Mouse (Mus musculus) B cell, adult 67 days (primary cell): Measurements from ENCODE around the gene Babam1. TPM values are rescaled to one million over a fixed set of nuclear protein-coding genes. Genes with fewer than 3 reads are reported as not detected.

ENCODE experiments used
- total RNA-seq, 2 experiments: library from RNA; stranded (reverse); gene quantifications; 4 replicates each; pipeline ENCODE4 v1.2.4; 2023

Gene Babam1
- total RNA-seq, result 100 to 1,000 TPM in 1 of 2 experiments, 10 to 100 TPM in 1; 84.4 to 121 TPM

DNA sequence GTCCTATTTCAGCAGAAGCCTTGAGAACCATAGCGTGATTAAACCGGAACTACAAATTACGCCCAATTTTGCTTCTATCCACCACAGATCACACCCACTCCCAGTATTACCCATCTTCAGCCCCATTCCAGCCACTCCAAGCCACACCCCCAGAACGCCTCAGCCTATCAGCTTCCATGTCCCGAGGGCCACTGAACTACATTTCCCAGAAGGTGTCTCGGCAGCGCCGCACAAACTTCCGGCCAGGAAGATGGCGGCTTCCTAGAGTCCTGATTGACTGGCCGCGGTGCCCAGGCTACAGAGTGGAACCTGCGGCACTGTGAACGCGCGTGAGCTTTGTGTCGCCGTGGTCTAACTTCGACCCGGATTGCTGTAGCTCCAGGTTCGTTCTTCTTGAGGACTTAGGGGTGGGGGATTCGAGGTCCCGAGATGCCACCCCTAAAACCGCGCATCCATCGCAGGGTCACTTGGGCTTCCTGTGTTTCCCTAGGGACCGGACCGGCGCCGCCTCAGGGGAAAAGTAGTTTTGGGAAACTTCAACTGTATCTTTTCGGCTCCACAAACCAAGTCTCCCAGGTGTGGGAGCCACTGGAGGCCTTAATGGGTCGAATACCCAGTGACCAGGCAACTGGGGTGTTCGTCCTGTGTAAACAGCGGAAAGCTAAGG, at the start of gene Babam1:
TSS of gene Babam1 (plus strand) at position 223 of the 667 bp plus-strand sequence.

GRCm38 (mm10) chr8:71366771-71367528, 29.7 kb upstream of the Babam1 start, which contains the start of gene Use1:
Use1 (plus strand) TSS chr8:71366848.

GRCm38 (mm10) chr8:71371236-71371848, 25.3 kb upstream of the Babam1 start, which contains the start of gene Ocel1:
Ocel1 (plus strand) TSS chr8:71371298.

DNA sequence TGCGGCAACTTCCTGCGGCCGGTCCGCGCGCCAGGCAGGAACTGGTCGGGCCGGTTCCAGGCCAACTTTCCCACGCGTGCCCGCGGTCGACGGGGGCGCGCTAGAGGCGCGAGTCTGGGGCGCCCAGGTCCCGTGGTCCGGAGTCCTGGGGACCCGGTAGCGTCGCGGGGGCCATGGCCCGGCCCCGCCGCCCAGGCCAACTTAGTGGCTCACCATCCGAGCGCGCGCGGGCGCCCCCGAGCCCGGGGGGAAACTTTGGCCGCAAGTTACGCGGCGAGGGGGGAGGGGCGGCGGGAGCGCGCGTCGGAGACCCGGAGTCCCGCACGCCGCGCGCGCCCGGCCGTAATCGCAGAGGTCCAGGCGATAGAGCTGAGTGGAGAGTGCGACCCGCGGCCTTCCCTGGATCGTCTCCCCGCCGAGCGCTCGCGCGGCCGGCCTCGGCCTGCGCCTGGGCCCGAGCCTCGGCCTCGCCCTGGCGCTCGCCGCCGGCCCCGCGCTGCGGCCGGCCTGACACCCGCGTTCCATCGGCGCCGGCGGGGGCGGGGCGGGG, 15.2 kb upstream of the Babam1 start, which contains the start of gene Nr2f6:
TSS of gene Nr2f6 (minus strand) at position 540 of the 550 bp plus-strand sequence.

GRCm38 (mm10) chr8:71395629-71396028, 1.0 kb upstream of the Babam1 start, which contains the start of gene Ushbp1:
Ushbp1 (minus strand) TSS chr8:71395802.

DNA sequence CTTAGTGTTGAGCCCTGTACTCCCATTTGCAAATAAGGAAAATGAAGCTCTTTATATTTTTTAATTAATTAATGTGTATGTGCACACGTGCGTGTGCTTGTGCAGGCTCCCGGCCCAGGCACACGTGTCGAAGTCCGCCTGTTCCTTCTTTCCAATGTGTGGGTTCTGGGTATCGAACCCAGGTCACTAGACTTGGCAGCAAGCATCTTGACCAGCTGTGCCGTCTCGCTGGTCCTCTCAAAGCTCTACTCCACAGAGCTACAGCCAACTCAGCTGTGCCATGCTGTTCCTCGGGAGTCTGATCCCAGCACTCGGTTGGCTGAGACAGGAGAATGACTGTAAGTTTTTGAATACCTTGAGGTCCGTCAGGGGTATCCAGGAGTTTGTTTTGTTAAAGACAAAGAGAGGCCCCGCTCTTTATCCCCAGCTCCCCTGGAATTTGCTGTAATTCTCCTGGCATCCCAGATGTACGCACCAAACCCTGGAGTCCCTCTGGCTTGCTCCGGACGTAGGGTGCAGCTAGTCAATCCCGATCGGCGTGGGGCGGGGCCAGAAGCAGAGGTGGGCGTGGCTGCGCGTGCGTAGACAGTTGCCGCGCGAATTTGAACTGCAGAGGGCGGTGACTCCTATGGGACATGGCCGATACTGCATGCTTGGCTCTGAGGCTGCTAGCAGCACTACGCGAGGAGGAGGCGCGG, 8.9 kb downstream of the Babam1 start, which contains the start of gene Ankle1:
TSS of gene Ankle1 (plus strand) at position 610 of the 698 bp plus-strand sequence.

Other genes starting within 250 kb of the Babam1 start
- 100 to 1,000 TPM; 109 to 110 TPM for gene Myo9b, start 124.1 kb upstream of the Babam1 start, total RNA-seq
- gene Haus8, start 123.9 kb upstream of the Babam1 start, total RNA-seq, result 10 to 100 TPM; 26.8 to 29.0 TPM
- gene Use1, start 30.0 kb upstream of the Babam1 start, total RNA-seq, result 100 to 1,000 TPM; 258 to 270 TPM
- gene Ocel1, start 25.6 kb upstream of the Babam1 start, total RNA-seq, result 10 to 100 TPM; 22.3 to 26.9 TPM
- 10 to 100 TPM; 15.1 to 18.0 TPM for gene Nr2f6, start 14.9 kb upstream of the Babam1 start, total RNA-seq
- gene Ushbp1, start 1.1 kb upstream of the Babam1 start, total RNA-seq, result not detected
- gene Ankle1, start 9.1 kb downstream of the Babam1 start, total RNA-seq, result 1 to 10 TPM in 1 of 2 experiments, not detected in 1; 1.5 TPM
- 10 to 100 TPM; 11.8 to 15.0 TPM for gene Abhd8, start 66.8 kb downstream of the Babam1 start, total RNA-seq
- gene Mrpl34, start 68.1 kb downstream of the Babam1 start, total RNA-seq, result 10 to 100 TPM; 32.9 to 38.4 TPM
- 100 to 1,000 TPM; 113 to 125 TPM for gene Dda1, start 72.3 kb downstream of the Babam1 start, total RNA-seq
- gene Ano8, start 89.1 kb downstream of the Babam1 start, total RNA-seq, result 10 to 100 TPM; 13.9 to 14.8 TPM
- gene Gtpbp3, start 91.2 kb downstream of the Babam1 start, total RNA-seq, result 10 to 100 TPM; 22.3 to 22.4 TPM
- under 1 TPM in 1 of 2 experiments, not detected in 1; 0.27 TPM for gene Plvap, start 114.9 kb downstream of the Babam1 start, total RNA-seq
- not detected for gene Ccdc194, start 128.8 kb downstream of the Babam1 start, total RNA-seq
- 10 to 100 TPM; 24.4 to 37.1 TPM for gene Bst2, start 140.6 kb downstream of the Babam1 start, total RNA-seq
- gene Mvb12a, start 146.1 kb downstream of the Babam1 start, total RNA-seq, result 10 to 100 TPM; 47.0 to 50.1 TPM
- gene Tmem221, start 162.0 kb downstream of the Babam1 start, total RNA-seq, result not detected
- not detected for gene Nxnl1, start 169.7 kb downstream of the Babam1 start, total RNA-seq
- gene Slc27a1, start 172.0 kb downstream of the Babam1 start, total RNA-seq, result 10 to 100 TPM; 10.2 to 10.8 TPM
- gene Pgls, start 195.3 kb downstream of the Babam1 start, total RNA-seq, result 100 to 1,000 TPM; 106 to 110 TPM
- 100 to 1,000 TPM; 128 to 172 TPM for gene Fam129c, start 200.8 kb downstream of the Babam1 start, total RNA-seq
- gene Colgalt1, start 214.1 kb downstream of the Babam1 start, total RNA-seq, result 100 to 1,000 TPM; 126 to 133 TPM